Mouse (Mus musculus): ENCODE measurements around the gene Ciita.

DNA sequence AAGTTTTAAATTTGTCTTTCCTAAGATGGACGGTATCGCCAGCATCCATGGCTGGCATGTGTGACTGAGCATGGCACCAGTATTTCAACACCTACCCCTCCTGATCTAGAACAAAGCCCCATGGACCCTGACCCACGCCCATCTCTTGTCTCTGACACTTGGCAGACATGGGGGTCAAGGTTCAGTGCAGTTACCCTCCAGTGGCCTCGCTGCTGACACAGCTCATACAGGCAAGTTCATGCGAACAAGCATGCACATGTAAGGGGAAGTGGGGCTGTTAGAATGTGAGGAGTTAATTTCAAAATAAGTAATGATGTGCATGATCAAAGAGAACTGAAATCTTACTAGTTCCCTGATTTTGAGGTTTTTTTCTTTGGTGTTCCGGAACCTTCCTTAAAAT is 43.7 kb upstream of the Ciita start:
- no peak for TF ChIP-seq CTCF (IDR thresholded peaks at IDR 0.05; ENCODE audit: extremely low read depth, insufficient read length, insufficient replicate concordance, low read depth, low read length)
- no peak for TF ChIP-seq POLR2A (IDR thresholded peaks at IDR 0.05; ENCODE audit: low read depth, low read length)

Measured in small intestine, adult 2 months (tissue).